Mouse (Mus musculus) heart, postnatal 0 days (tissue): ENCODE data around the gene Pcif1. TPM values are rescaled to one million over a fixed set of nuclear protein-coding genes. Genes with fewer than 3 reads are reported as not detected.

Experiments used
- ATAC-seq: fragments of 200-750 bp; cut with Nextera tagmentation; 2 replicates; pipeline ENCODE4 v1.8.0; 2017; ENCODE audit warnings: low read depth, moderate number of reproducible peaks, moderate library complexity; ENCODE audit not compliant: insufficient read depth
- DNase-seq: peaks from one replicate; pipeline ENCODE4 v3.0.0-alpha.2; 2016; ENCODE audit warnings: low spot score
- H3K27ac ChIP-seq: fragments of 300-500 bp; sonication (generic); 2 replicates; pipeline ENCODE4 v1.5.1; 2014; ENCODE audit warnings: low read depth, mild to moderate bottlenecking
- H3K27me3 ChIP-seq: fragments of 300-500 bp; sonication (generic); 2 replicates; pipeline ENCODE4 v1.6.1; 2014; ENCODE audit warnings: low read length, mixed read lengths; ENCODE audit not compliant: control insufficient read depth, insufficient read depth
- H3K36me3 ChIP-seq: fragments of 300-500 bp; sonication (generic); replicated peaks from 2 replicates; pipeline ENCODE4 v1.6.1; 2014; ENCODE audit warnings: low read length, mixed read lengths; ENCODE audit not compliant: control insufficient read depth, insufficient read depth
- H3K4me1 ChIP-seq: fragments of 300-500 bp; sonication (generic); 2 replicates; pipeline ENCODE4 v1.6.1; 2014; ENCODE audit warnings: antibody characterized with exemption; ENCODE audit not compliant: control insufficient read depth, insufficient read depth
- H3K4me2 ChIP-seq: fragments of 300-500 bp; sonication (generic); 2 replicates; pipeline ENCODE4 v1.6.1; 2014; ENCODE audit warnings: low read depth, mild to moderate bottlenecking, low read length, moderate library complexity
- H3K4me3 ChIP-seq: fragments of 300-500 bp; sonication (generic); 2 replicates; pipeline ENCODE4 v1.5.1; 2014; ENCODE audit warnings: low read depth, low read length
- H3K9ac ChIP-seq: fragments of 300-500 bp; sonication (generic); replicated peaks from 2 replicates; pipeline ENCODE4 v1.6.1; 2014; ENCODE audit warnings: low read depth, low read length, mixed read lengths
- H3K9me3 ChIP-seq: fragments of 300-500 bp; sonication (generic); replicated peaks from 2 replicates; pipeline ENCODE4 v1.6.1; 2016; ENCODE audit warnings: low read length; ENCODE audit not compliant: control insufficient read depth
- CTCF ChIP-seq: IDR thresholded peaks from 2 replicates; pipeline ENCODE4 v1.5.1; 2016; ENCODE audit warnings: antibody characterized with exemption, control low read depth, low read depth
- EP300 ChIP-seq: IDR thresholded peaks from 2 replicates; pipeline ENCODE4 v1.6.1; 2016; ENCODE audit warnings: antibody characterized with exemption, low read depth
- WGBS: fragments of 180-500 bp; shearing (Covaris S2); extraction: QIAGEN DNeasy Blood & Tissue Kit; methylation state at CpG from one replicate; pipeline ENCODE4 v1.1.7; 2014; 5-methylcytosine and 5-hydroxymethylcytosine counted together
- polyA plus RNA-seq: library from polyadenylated mRNA; unstranded; fragments of >200 nt; fragmentation: Nextera tagmentation; extraction: Ambion mirVana; gene quantifications from 2 replicates; pipeline ENCODE4 v1.2.1, GENCODE M21; 2015
- total RNA-seq: library from RNA; depleted of rRNA; stranded (reverse); fragments of >200 nt; gene quantifications from 2 replicates; pipeline ENCODE4 v1.2.3, GENCODE M21; 2014; ENCODE audit warnings: low replicate concordance

Gene Pcif1
- total and polyA plus RNA-seq, 2 experiments from 2014 or later, result 51.8 to 54.2 TPM

DNA sequence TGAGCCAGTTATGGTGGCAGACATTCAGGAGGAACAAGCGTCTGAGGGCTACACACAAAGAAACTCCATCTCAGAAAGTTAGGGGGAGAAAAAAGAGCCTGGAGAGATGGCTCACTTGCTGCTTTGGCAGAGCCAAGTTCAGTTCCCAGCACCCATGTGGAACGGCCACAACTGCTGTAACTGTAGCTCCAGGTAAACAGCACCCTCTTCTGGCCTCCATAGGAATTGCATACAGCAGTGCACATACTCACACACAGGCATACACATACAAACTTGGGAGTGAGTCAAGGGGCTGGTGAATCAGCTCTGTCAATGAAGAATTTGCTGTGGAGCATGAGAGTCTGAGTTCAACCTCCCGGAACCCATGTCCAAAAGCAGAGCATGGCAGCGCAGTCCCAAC, 27.0 kb downstream of the Pcif1 start:
- no peak for DNase-seq
- H3K27me3 ChIP-seq, result no peaks in the 10 kb centered on the region
- no peak overlapping the region for H3K27ac ChIP-seq
- WGBS, result 100% methylated on average over 4 of the region's 4 CpGs
- no peak overlapping the region for H3K9ac ChIP-seq
- peaks cover 7% of the 10 kb centered on the region; the same call in 1 of the 2 replicates for H3K9me3 ChIP-seq
- peaks cover 8% of the 10 kb centered on the region; the same call in 1 of the 2 replicates for H3K4me1 ChIP-seq
- H3K4me2 ChIP-seq, result no peak overlapping the region
- no peak overlapping the region for H3K4me3 ChIP-seq
- ATAC-seq, result no peak
- TF ChIP-seq EP300 (no peak), CTCF (peak; percentile 25; the same call in 1 of the 2 replicates)
- peaks cover 81% of the 10 kb centered on the region for H3K36me3 ChIP-seq

DNA sequence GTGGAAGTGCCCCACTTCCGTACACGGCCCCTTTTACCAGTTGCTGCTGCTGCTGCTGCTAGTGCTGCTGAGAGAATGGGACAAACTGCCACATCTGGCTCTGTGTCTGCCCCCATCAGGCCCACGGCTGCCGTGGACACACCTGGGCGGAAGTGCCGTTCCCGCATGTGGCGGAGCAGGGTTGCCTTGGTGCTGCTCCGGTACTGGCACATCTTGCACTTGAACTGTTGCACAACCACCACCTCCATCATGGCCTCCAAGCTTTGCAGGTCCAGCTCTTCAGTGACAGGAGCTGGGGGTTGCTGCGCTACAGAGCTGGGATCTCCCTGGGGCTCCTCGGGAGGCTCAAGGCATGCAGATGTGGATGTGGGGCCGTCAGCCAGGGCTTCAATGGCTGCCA, 28.4 kb downstream of the Pcif1 start:
- H3K4me1 ChIP-seq, result peaks cover 8% of the 10 kb centered on the region; the same call in 1 of the 2 replicates
- peaks cover 7% of the 10 kb centered on the region; the same call in 1 of the 2 replicates for H3K9me3 ChIP-seq
- ATAC-seq (no peak), DNase-seq (no peak)
- no peak overlapping the region for H3K9ac ChIP-seq
- no peak for TF ChIP-seq CTCF
- TF ChIP-seq EP300, result no peak
- no peak overlapping the region for H3K4me2 ChIP-seq
- no peak overlapping the region for H3K27ac ChIP-seq
- no peaks in the 10 kb centered on the region for H3K27me3 ChIP-seq
- WGBS, result 95% methylated on average over 12 of the region's 12 CpGs
- no peak overlapping the region for H3K4me3 ChIP-seq
- peaks cover 66% of the 10 kb centered on the region for H3K36me3 ChIP-seq

DNA sequence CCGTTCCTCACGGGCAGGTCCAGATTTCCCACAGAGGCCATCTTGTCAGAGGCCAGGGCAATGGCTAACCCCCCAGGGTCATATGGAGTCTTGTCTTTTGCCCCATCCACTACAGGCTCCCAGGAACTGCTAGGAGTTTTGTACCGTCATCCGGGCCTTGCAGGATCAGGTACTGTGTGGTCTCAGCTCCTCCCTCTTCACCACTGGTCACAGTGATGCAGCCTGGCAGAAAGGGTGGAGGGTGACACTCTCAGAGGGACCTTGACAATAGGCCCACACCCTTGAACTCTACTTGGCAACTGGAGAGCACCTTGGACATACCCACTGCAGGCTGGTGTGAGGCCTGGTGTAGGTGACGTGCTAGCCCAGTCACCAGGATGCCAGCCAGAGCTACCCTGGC, 28.9 kb downstream of the Pcif1 start:
- Histone ChIP-seq H3K36me3 (peaks cover 61% of the 10 kb centered on the region), H3K9ac (no peak overlapping the region), H3K4me2 (no peak overlapping the region), H3K4me3 (no peak overlapping the region), H3K27me3 (no peaks in the 10 kb centered on the region), H3K4me1 (peaks cover 8% of the 10 kb centered on the region; the same call in 1 of the 2 replicates), H3K9me3 (peaks cover 7% of the 10 kb centered on the region; the same call in 1 of the 2 replicates), H3K27ac (no peak overlapping the region)
- TF ChIP-seq EP300 (no peak), CTCF (no peak)
- DNase-seq (no peak), ATAC-seq (no peak)
- 87% methylated on average over 5 of the region's 5 CpGs for WGBS

- no peak overlapping the region for H3K4me2 ChIP-seq
- WGBS, result 95% methylated on average over 3 of the region's 3 CpGs
- ATAC-seq (no peak), DNase-seq (no peak)
- peaks cover 7% of the 10 kb centered on the region; the same call in 1 of the 2 replicates for H3K9me3 ChIP-seq
- peaks cover 52% of the 10 kb centered on the region for H3K36me3 ChIP-seq
- H3K9ac ChIP-seq, result no peak overlapping the region
- H3K27ac ChIP-seq, result no peak overlapping the region
- H3K27me3 ChIP-seq, result no peaks in the 10 kb centered on the region
- H3K4me3 ChIP-seq, result no peak overlapping the region
- TF ChIP-seq EP300, result no peak
- TF ChIP-seq CTCF, result no peak
- peaks cover 8% of the 10 kb centered on the region; the same call in 1 of the 2 replicates for H3K4me1 ChIP-seq
Observed at GRCm38 (mm10) chr2:164909100-164909499, 30.0 kb downstream of the Pcif1 start.

DNA sequence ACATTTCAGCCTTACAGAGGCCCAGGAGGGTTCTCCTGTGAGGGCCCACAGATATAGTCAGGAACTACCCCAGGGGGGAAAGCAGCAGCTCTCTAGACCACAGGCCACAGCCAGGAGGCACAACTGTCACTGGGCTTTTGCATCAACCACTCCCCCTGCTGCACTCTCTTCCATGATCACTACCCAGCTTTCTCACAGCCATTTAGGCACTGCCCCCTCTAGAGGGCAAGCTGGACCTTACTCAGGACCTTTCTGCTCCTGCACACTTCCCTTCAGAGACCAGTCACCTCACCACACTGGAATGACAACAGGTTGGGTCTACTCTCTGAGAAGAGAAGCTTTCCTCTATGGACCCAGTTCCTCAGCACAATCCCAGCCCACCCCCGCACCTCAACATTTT, 30.4 kb downstream of the Pcif1 start:
- 88% methylated on average over 1 of the region's 1 CpGs for WGBS
- no peaks in the 10 kb centered on the region for H3K27me3 ChIP-seq
- peaks cover 48% of the 10 kb centered on the region for H3K36me3 ChIP-seq
- peak overlapping the region; percentile 78 for H3K4me2 ChIP-seq
- peak overlapping the region; percentile 76; the same call in 1 of the 2 replicates for H3K4me3 ChIP-seq
- H3K9me3 ChIP-seq, result peaks cover 7% of the 10 kb centered on the region; the same call in 1 of the 2 replicates
- H3K27ac ChIP-seq, result peak overlapping the region; percentile 2; the same call in 1 of the 2 replicates
- no peak overlapping the region for H3K9ac ChIP-seq
- ATAC-seq (no peak), DNase-seq (peak; percentile 74)
- TF ChIP-seq CTCF, result peak; percentile 67
- TF ChIP-seq EP300, result no peak
- H3K4me1 ChIP-seq, result peaks cover 8% of the 10 kb centered on the region; the same call in 1 of the 2 replicates
